Mouse (Mus musculus) R1 (cell line): Measurements from ENCODE around the gene 2610301B20Rik.
A peak's percentile ranks its signal among the peaks of the same experiment; 100 is the strongest.
"Not testable (repeated sequence)": the region's sequence is repeated elsewhere in the genome, so short reads cannot be mapped to it uniquely, and the experiment has no call there.

Experiments used
- DNase-seq: peaks from one replicate; pipeline ENCODE4 v3.0.0-alpha.2; 2018; ENCODE audit warnings: low read depth, low spot score

2610301B20Rik gene

GRCm38 (mm10) chr4:10905234-10905801, 31.0 kb downstream of the 2610301B20Rik start:
- no peak for DNase-seq

- not testable (repeated sequence) for DNase-seq
Observed at GRCm38 (mm10) chr4:10911417-10911816, 37.1 kb downstream of the 2610301B20Rik start.

GRCm38 (mm10) chr4:10911909-10912478, 37.7 kb downstream of the 2610301B20Rik start:
- no peak for DNase-seq

GRCm38 (mm10) chr4:10912611-10913301, 38.5 kb downstream of the 2610301B20Rik start:
- DNase-seq, result peak; percentile 95

GRCm38 (mm10) chr4:10913409-10913808, 39.1 kb downstream of the 2610301B20Rik start:
- DNase-seq, result no peak

GRCm38 (mm10) chr4:10914766-10915165, 40.5 kb downstream of the 2610301B20Rik start:
- no peak for DNase-seq

GRCm38 (mm10) chr4:10915271-10915670, 41.0 kb downstream of the 2610301B20Rik start:
- no peak for DNase-seq

- DNase-seq, result no peak
Observed at GRCm38 (mm10) chr4:10918402-10918801, 44.1 kb downstream of the 2610301B20Rik start.

GRCm38 (mm10) chr4:10919097-10919496, 44.8 kb downstream of the 2610301B20Rik start:
- DNase-seq, result no peak

- no peak for DNase-seq
Observed at GRCm38 (mm10) chr4:10919530-10919929, 45.2 kb downstream of the 2610301B20Rik start.

GRCm38 (mm10) chr4:10919987-10920386, 45.7 kb downstream of the 2610301B20Rik start:
- no peak for DNase-seq

- no peak for DNase-seq
Observed at GRCm38 (mm10) chr4:10920622-10921021, 46.3 kb downstream of the 2610301B20Rik start.

GRCm38 (mm10) chr4:10923180-10923579, 48.9 kb downstream of the 2610301B20Rik start:
- no peak for DNase-seq

GRCm38 (mm10) chr4:10924140-10924539, 49.8 kb downstream of the 2610301B20Rik start:
- no peak for DNase-seq

- no peak for DNase-seq
Observed at GRCm38 (mm10) chr4:10924541-10924940, 50.2 kb downstream of the 2610301B20Rik start.

- no peak for DNase-seq
Observed at GRCm38 (mm10) chr4:10926416-10926815, 52.1 kb downstream of the 2610301B20Rik start.

- DNase-seq, result no peak
Observed at GRCm38 (mm10) chr4:10928158-10928557, 53.9 kb downstream of the 2610301B20Rik start.

GRCm38 (mm10) chr4:10929726-10930125, 55.4 kb downstream of the 2610301B20Rik start:
- DNase-seq, result no peak

- peak; percentile 80 for DNase-seq
Observed at GRCm38 (mm10) chr4:10931040-10931439, 56.7 kb downstream of the 2610301B20Rik start.

- peak; percentile 99 for DNase-seq
Observed at GRCm38 (mm10) chr4:10932091-10932745, 57.9 kb downstream of the 2610301B20Rik start.

- DNase-seq, result no peak
Observed at GRCm38 (mm10) chr4:10932782-10933181, 58.5 kb downstream of the 2610301B20Rik start.

- no peak for DNase-seq
Observed at GRCm38 (mm10) chr4:10936766-10937165, 62.5 kb downstream of the 2610301B20Rik start.
